Mouse (Mus musculus) embryo, embryonic 9.5 days (tissue): ENCODE data around the gene Dscaml1.
"Not testable (repeated sequence)": the region's sequence is repeated elsewhere in the genome, so short reads cannot be mapped to it uniquely, and the experiment has no call there.

Source experiments
- DNase-seq: peaks from one replicate; pipeline ENCODE4 v3.0.0-alpha.2; 2017; ENCODE audit errors: extremely low spot score

The Dscaml1 gene

DNA sequence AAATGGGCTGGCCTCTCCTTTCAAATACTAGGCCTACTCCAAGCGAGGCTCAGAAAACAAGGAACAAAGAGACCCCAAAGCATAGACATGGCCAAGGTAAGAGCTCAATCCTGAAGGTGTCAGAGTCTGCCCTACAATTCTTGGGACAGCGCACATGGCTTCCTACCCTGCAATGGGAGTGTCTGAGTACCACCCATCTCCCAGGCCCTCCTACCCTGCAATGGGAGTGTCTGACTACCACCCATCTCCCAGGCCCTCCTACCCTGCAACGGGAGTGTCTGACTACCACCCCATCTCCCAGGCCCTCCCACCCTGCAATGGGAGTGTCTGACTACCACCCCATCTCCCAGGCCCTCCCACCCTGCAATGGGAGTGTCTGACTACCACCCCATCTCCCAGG, 349.7 kb downstream of the Dscaml1 start:
- DNase-seq: not testable (repeated sequence)

DNA sequence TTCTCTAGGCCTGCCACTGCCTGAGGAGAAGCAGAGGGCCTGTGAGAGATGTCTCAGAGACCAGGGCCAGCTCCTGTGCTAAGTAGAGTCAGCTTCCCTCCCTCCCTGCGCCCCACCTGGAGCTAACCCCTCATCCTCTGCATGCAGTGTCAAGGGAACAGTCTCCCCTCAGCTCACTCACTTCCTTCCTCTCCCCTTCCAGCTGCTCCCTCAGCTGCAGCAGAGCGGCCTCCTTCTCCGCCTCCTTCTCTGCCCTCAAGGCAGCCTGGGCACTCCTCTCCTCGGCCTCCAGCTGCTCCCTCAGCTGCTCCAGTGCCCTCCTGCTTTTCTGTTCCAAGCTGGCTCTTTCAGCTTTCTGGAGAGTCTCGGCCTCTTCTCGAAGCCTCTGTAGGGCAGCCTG, 352.8 kb downstream of the Dscaml1 start:
- no peak for DNase-seq

- no peak for DNase-seq
These were observed 357.0 kb downstream of the Dscaml1 start for GRCm38 (mm10) chr9:45783249-45784069.

DNA sequence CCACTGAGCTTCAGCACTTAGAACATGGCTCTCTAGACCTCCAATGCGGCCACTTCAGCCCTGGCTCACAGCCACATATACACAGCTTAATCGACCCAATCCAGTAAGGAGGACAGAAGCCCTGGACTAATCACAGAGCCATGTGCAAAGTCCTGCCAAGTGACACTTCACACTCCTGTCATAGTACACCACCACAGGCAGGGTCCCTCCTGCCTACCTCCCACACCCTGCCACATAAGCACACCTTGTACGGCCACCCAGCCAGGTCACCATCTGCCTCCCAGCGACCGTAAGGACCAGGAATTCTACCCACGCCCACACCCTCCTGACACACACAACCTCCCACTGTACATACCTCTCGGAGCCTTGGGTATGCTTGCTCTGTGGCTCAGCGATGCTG, 360.6 kb downstream of the Dscaml1 start:
- DNase-seq: no peak

GRCm38 (mm10) chr9:45787547-45787946, 361.1 kb downstream of the Dscaml1 start:
- no peak for DNase-seq

GRCm38 (mm10) chr9:45788405-45788804, 362.0 kb downstream of the Dscaml1 start:
- DNase-seq: no peak

DNA sequence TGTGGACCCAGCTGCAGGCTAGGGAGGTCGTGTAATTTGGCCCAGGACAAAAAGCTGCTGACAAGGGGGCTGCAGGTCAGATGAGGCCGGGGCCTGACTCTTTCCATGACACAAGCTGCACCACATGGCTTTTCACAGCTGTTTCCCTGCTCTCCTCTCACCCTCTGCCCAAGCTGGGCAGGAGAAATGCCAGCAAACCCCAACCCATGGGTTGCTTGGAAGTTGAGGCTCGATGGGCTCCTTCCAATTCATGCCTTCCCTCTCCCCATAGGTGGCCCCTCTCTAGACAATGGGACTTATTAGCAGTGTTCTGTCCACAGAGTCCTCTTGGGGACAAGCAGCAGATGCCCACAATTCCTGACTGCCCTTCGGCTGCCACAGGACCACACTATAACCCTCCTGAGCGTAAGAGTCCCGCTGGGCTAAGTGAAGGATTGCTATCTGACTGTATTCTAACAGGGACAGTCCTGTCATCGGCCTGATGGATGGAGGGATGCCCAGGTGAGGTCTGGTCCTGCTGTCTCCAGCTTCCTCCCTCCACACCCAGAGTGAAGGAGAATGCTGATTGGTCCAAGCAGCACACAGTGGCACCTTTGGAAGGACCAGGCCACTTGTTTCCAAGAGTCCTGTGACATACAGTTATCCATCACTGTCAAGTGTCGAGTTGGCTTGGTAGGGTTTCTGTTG, 365.2 kb downstream of the Dscaml1 start:
- no peak for DNase-seq

- DNase-seq: no peak
These were observed 365.8 kb downstream of the Dscaml1 start for GRCm38 (mm10) chr9:45792235-45792634.

DNA sequence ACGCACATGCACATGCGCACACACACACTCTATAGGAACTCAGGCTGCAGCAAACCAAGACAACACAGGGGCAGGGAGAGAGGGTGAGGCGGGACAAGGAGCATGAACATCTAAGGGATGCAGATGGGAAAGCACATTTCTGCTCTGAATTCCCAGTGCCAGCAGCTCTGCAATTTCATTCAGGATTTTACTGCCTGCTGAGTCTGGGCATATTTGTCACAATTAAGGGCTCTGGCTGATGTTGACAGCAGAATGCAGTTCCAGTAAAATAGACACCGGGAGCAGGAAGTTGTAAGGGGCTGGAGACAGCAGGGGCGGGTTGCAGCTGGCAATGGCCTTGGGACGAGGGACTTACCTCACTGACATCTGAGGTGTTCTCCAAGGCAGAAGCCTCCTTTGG, 367.3 kb downstream of the Dscaml1 start:
- no peak for DNase-seq

DNA sequence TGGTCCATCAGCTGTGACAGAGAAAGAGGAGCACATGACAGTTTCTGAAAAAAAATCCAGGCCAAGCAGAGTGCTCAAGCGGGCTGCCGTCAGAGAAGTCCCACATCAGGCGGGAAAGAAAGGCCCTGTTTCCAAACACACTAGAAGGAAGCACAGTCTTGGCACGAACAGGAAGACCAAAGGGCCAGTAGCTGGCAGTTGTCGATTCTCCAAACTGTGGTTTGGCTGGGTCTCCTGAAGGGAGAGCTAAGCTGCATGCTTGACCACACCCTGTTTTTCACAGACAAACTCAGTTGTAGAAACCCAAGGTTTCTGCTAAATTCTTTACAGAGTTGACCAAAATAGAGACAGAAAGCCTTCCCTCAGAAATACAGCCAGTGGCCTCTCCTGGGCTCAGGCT, 369.3 kb downstream of the Dscaml1 start:
- no peak for DNase-seq

- no peak for DNase-seq
These were observed 370.8 kb downstream of the Dscaml1 start for GRCm38 (mm10) chr9:45797271-45797670.

- DNase-seq: peak; percentile 65
These were observed 372.2 kb downstream of the Dscaml1 start for GRCm38 (mm10) chr9:45798467-45799164.

- no peak for DNase-seq
These were observed 373.0 kb downstream of the Dscaml1 start for GRCm38 (mm10) chr9:45799402-45799801.
